Mouse (Mus musculus): ENCODE results near the gene Ceacam16. TPM values are rescaled to one million over a fixed set of nuclear protein-coding genes. Genes with fewer than 3 reads are reported as not detected.

Gene Ceacam16
- total RNA-seq (2014; rRNA removed) (0.09 and 0.34 TPM in 2 replicates), polyA plus RNA-seq (2012; rRNA removed) (0.09 and 0.11 TPM in 2 replicates)

DNA sequence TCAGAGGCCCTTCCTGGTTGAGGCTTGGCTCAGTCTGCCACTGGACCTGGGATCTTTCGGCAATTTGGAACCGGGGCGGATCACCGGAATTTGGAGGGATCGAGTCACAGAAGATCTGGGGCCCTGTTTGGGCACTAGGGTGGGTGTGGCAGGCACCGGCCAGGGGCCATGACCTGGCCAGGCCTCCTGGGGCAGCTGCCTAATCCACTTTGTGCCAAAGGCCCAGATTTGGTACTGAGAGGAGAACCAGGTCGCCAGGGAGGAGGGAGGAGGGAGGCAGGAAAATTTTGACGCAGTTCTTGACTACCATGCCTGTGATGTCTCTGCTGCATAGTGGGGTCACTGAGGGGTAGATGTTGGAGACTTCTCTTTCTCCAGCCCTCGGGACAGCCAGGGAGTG lies at the start of gene Ceacam16:
TSS of gene Ceacam16 (minus strand) at position 101 of the 400 bp plus-strand sequence.
- Histone ChIP-seq H3K4me1 (ENCODE audit: control insufficient read depth, insufficient read depth, low read length) (peaks cover 19% of the 10 kb centered on the region), H3K27ac (replicated peaks; ENCODE audit: insufficient read depth, low read depth, low read length) (no peak within 1 kb of the TSS)
- 76% methylated on average over 9 of the region's 9 CpGs for WGBS

DNA sequence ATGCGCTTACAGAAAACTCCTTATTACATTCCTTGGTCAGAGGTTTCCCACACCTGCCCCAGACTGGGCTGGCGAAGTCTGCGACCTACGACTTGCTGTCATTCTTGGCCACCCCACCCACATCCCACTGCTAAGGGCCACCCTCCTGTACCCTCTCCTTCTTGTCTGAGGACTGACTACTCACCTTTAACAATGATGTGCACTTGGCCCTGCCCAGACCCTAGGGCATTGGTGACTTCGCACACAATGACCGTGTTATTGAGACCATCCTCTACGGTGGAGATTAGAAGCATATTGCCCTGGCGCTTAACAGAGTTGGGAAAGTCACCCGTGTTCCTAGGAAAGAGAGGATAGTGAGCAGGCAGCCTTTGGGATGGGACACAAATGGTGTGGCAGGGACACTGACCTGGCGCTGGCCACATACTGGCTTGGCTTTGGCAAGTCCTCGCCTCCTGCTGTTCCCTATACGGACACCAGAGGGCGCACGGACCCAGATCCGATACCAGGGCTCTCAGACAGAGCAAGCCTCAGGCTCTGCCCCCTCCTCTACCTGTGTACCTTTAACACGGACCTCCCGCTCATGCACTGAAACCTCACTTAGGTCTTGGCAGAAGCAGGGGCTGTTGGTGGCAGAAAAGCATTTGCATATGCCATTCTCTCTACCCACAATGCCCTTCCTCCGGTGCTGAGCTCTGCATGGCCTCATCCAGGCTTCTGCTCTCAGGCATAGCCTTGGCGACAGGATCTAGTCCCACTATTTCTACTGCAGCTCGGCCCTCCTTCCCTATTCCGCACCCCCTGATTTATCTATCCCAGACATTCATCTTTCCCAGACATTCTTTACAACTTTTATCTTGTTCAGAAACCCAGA lies 49.6 kb upstream of the Ceacam16 start:
- Histone ChIP-seq H3K36me3 (ENCODE audit: control insufficient read depth, insufficient read depth, low read length) (peaks cover 12% of the 10 kb centered on the region; the same call in 1 of the 2 replicates), H3K27ac (replicated peaks; ENCODE audit: insufficient read depth, low read depth, low read length) (no peak overlapping the region), H3K4me1 (ENCODE audit: control insufficient read depth, insufficient read depth, low read length) (no peaks in the 10 kb centered on the region), H3K9ac (ENCODE audit: low read depth, low read length) (no peak overlapping the region), H3K27me3 (ENCODE audit: control insufficient read depth, insufficient read depth, low read length) (no peaks in the 10 kb centered on the region), H3K4me3 (ENCODE audit: insufficient read depth, low read depth, low read length) (no peak overlapping the region), H3K79me2 (ENCODE audit: control insufficient read depth, insufficient read depth, low read length) (no peaks in the 10 kb centered on the region)
- 50% methylated on average over 21 of the region's 21 CpGs for WGBS
- peak; percentile 95 for TF ChIP-seq CTCF (IDR thresholded peaks at IDR 0.05; ENCODE audit: low read depth, low read length)
- no peak for TF ChIP-seq POLR2A (IDR thresholded peaks at IDR 0.05; ENCODE audit: extremely low read depth, insufficient read depth, low read length)
- peak; percentile 49 for DNase-seq (ENCODE audit: extremely low read depth, low read depth, low spot score)

More for the DNA sequence above, at the start of gene Ceacam16:
- H3K36me3 ChIP-seq (ENCODE audit: control insufficient read depth, insufficient read depth, low read length) = no peaks in the 10 kb centered on the region
- H3K79me2 ChIP-seq (ENCODE audit: control insufficient read depth, insufficient read depth, low read length) = no peaks in the 10 kb centered on the region
- H3K4me3 ChIP-seq (ENCODE audit: insufficient read depth, low read depth, low read length) = no peak within 1 kb of the TSS
- H3K27me3 ChIP-seq (ENCODE audit: control insufficient read depth, insufficient read depth, low read length) = no peaks in the 10 kb centered on the region
- TF ChIP-seq POLR2A (IDR thresholded peaks at IDR 0.05; ENCODE audit: extremely low read depth, insufficient read depth, low read length) (no peak), CTCF (IDR thresholded peaks at IDR 0.05; ENCODE audit: low read depth, low read length) (no peak)
- no peak for DNase-seq (ENCODE audit: extremely low read depth, low read depth, low spot score)
- no peak within 1 kb of the TSS for H3K9ac ChIP-seq (ENCODE audit: low read depth, low read length)

DNA sequence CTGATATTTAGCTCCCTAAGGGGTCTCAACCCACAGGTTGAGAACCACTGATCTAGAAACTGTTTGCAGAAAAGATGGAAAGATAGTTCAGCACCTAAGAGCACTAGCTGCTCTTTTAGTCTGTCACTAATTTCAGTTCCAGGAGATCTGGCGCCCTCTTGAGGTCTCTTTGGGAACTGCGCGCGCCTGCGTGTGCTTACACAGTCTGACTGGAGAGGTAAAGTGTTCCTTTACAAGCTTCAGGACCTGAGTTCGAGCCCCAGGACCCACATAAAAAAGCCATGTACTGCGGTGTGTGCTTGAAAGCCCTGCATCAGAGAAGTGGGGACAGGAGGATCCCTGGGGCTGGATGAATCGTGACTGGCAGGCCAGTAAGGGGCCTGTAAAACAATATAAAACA lies 28.8 kb upstream of the Ceacam16 start:
- peak; percentile 91 for TF ChIP-seq CTCF (IDR thresholded peaks at IDR 0.05; ENCODE audit: low read depth, low read length)
- TF ChIP-seq POLR2A (IDR thresholded peaks at IDR 0.05; ENCODE audit: extremely low read depth, insufficient read depth, low read length) = no peak
- Histone ChIP-seq H3K27ac (replicated peaks; ENCODE audit: insufficient read depth, low read depth, low read length) (no peak overlapping the region), H3K9ac (ENCODE audit: low read depth, low read length) (no peak overlapping the region), H3K36me3 (ENCODE audit: control insufficient read depth, insufficient read depth, low read length) (no peaks in the 10 kb centered on the region), H3K4me3 (ENCODE audit: insufficient read depth, low read depth, low read length) (no peak overlapping the region), H3K4me1 (ENCODE audit: control insufficient read depth, insufficient read depth, low read length) (no peaks in the 10 kb centered on the region), H3K79me2 (ENCODE audit: control insufficient read depth, insufficient read depth, low read length) (no peaks in the 10 kb centered on the region), H3K27me3 (ENCODE audit: control insufficient read depth, insufficient read depth, low read length) (no peaks in the 10 kb centered on the region)
- peak; percentile 38 for DNase-seq (ENCODE audit: extremely low read depth, low read depth, low spot score)
- WGBS = 58% methylated on average over 8 of the region's 8 CpGs

DNA sequence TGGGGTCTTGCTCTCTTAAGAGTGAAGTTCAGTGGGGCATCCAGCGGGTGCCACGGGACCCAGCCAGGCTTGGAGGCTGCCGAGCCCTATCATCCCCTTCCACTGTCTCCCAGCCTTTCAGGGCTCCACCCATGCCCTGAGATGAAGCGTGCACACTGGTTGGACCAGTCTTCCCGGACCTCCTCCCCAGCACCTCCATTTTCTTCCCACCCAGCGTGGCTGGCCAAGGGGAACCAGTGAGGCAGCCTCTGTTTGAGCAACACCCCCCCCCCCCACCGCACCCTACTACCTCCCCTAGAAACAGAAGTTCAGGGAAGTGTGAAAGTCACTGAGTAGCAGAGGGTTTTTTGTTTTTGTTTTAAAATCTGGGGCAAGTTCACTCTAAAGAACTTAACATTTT lies 26.8 kb upstream of the Ceacam16 start, which contains the start of gene Ceacam19:
TSS of gene Ceacam19 (minus strand) at position 117 of the 400 bp plus-strand sequence.
- DNase-seq (ENCODE audit: extremely low read depth, low read depth, low spot score) = no peak
- Histone ChIP-seq H3K36me3 (ENCODE audit: control insufficient read depth, insufficient read depth, low read length) (no peaks in the 10 kb centered on the region), H3K4me1 (ENCODE audit: control insufficient read depth, insufficient read depth, low read length) (no peaks in the 10 kb centered on the region), H3K9ac (ENCODE audit: low read depth, low read length) (no peak within 1 kb of the TSS), H3K79me2 (ENCODE audit: control insufficient read depth, insufficient read depth, low read length) (no peaks in the 10 kb centered on the region), H3K27me3 (ENCODE audit: control insufficient read depth, insufficient read depth, low read length) (no peaks in the 10 kb centered on the region), H3K27ac (replicated peaks; ENCODE audit: insufficient read depth, low read depth, low read length) (no peak within 1 kb of the TSS), H3K4me3 (ENCODE audit: insufficient read depth, low read depth, low read length) (no peak within 1 kb of the TSS)
- 65% methylated on average over 7 of the region's 7 CpGs for WGBS
- TF ChIP-seq CTCF (IDR thresholded peaks at IDR 0.05; ENCODE audit: low read depth, low read length) (no peak), POLR2A (IDR thresholded peaks at IDR 0.05; ENCODE audit: extremely low read depth, insufficient read depth, low read length) (no peak)

DNA sequence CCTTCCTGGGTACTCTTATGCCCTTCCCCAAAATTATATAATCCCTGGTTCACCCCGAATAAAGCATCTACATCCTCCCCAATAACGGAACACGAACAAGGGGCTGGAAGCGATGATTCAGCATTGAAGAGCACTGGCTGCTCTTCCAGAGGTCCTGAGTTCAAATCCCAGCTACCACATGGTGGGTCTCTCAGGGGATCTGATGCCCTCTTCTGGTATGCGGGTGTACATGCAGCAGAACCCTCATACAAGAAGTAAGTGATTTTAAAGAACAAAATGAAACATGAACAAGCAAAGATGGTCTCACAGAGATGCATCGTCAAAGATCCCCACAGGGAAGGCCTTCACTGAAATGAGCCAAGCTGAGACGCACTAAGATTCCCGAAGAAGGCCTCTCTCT lies 19.7 kb upstream of the Ceacam16 start:
- 77% methylated on average over 8 of the region's 8 CpGs for WGBS
- H3K79me2 ChIP-seq (ENCODE audit: control insufficient read depth, insufficient read depth, low read length) = no peaks in the 10 kb centered on the region
- no peaks in the 10 kb centered on the region for H3K36me3 ChIP-seq (ENCODE audit: control insufficient read depth, insufficient read depth, low read length)
- H3K27me3 ChIP-seq (ENCODE audit: control insufficient read depth, insufficient read depth, low read length) = no peaks in the 10 kb centered on the region
- H3K27ac ChIP-seq (replicated peaks; ENCODE audit: insufficient read depth, low read depth, low read length) = no peak overlapping the region
- no peak for TF ChIP-seq POLR2A (IDR thresholded peaks at IDR 0.05; ENCODE audit: extremely low read depth, insufficient read depth, low read length)
- peak; percentile 12; the same call in 1 of the 2 replicates for TF ChIP-seq CTCF (IDR thresholded peaks at IDR 0.05; ENCODE audit: low read depth, low read length)
- DNase-seq (ENCODE audit: extremely low read depth, low read depth, low spot score) = no peak
- H3K4me1 ChIP-seq (ENCODE audit: control insufficient read depth, insufficient read depth, low read length) = peaks cover 4% of the 10 kb centered on the region
- H3K4me3 ChIP-seq (ENCODE audit: insufficient read depth, low read depth, low read length) = no peak overlapping the region
- H3K9ac ChIP-seq (ENCODE audit: low read depth, low read length) = no peak overlapping the region

All from liver, adult 2 months (tissue).